Mouse (Mus musculus): Measurements from ENCODE around the gene Ankrd65.

DNA sequence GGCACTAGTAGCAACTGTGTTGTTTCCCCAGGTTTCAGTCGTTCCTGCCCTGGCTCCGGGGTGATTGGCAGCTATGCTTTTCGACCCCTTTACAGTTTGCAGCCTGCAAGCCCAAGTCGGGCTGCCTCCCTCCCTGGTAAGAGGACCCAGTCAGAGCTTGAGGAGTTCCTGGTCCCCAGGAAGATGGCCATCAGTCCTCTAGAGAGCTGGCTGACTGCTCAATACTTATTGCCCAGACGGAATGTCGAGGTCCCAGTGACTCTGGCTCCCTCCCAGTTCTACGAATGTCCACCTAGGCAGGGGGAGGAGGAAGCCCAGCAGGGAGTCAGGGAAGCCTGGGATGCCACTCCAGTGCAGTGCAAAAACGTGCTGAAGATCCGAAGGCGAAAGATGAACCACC lies 42.1 kb downstream of the Ankrd65 start:
- TF ChIP-seq POU5F1 (IDR thresholded peaks at IDR 0.05; ENCODE audit: borderline replicate concordance, low read length): no peak
- TF ChIP-seq CTCF (conservative IDR thresholded peaks at IDR 0.05; ENCODE audit: low read length): no peak
- TF ChIP-seq NANOG (IDR thresholded peaks at IDR 0.05; ENCODE audit: borderline replicate concordance, low read length): no peak

All from E14TG2a.4 (cell line).